9 mouse cellular contexts compared by ENCODE assay signal in the genomic region with DNA sequence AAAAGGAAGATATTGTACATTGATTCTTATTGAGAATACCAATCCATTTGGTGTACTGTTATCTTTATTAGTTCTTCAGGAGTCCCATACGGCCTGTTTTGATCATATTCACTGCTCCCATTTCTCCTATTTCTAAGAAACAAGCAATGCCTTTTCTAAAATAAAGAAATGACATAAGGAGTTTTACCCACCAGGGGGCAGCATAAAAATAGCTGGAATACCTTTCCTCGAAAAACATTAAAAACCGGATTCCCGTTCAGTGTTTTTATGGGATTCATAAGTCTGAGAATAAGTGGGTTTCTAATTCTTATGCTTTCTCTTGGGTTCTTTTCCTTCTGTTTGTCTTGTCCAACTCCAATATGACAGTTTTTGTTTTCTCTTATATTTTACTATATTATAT. TPM values are rescaled to one million over a fixed set of nuclear protein-coding genes. Genes with fewer than 3 reads are reported as not detected.
DNase-seq lines count a peak whose midpoint lies in the region; ATAC-seq and TF ChIP-seq lines count a peak whose summit lies in the region.
"Had no signal": no experiment of that assay in that cellular context is flagged by ENCODE, and none has a peak within 500 bp of the region (broad histone marks: within the 10 kb centered on the region; RNA-seq: fewer than 3 reads in every experiment).

No protein-coding gene starts in this region.

- H3K4me3 ChIP-seq in heart, adult 2 months, result no peak overlapping the region
- no peak overlapping the region for H3K4me3 ChIP-seq in liver, postnatal 0 days (ENCODE audit: low read depth, low read length)
- no peak overlapping the region for H3K4me3 ChIP-seq in ES-E14 (ENCODE audit: insufficient read depth in 1 of 2, low read depth in 1 of 2, low read length in 2 of 2, poor library complexity in 1 of 2, severe bottlenecking in 1 of 2)

- no peak overlapping the region for H3K9ac ChIP-seq in heart, adult 2 months (ENCODE audit: low read depth, low read length)
- no peak overlapping the region for H3K9ac ChIP-seq in liver, postnatal 0 days (replicated peaks)
- no peak overlapping the region for H3K9ac ChIP-seq in ES-E14 (ENCODE audit: insufficient read depth, low read depth, low read length, poor library complexity, severe bottlenecking)

- H3K27ac ChIP-seq in heart, adult 2 months, result no peak overlapping the region
- H3K27ac ChIP-seq in liver, postnatal 0 days (ENCODE audit: low read depth), result no peak overlapping the region
- H3K27ac ChIP-seq in ES-E14 (ENCODE audit: insufficient read depth, low read depth, low read length, poor library complexity, severe bottlenecking), result no peak overlapping the region

- H3K27me3 ChIP-seq in heart, adult 2 months (ENCODE audit: control insufficient read depth, insufficient read depth, low read length), result no peaks in the 10 kb centered on the region
- H3K27me3 ChIP-seq in liver, postnatal 0 days (ENCODE audit: insufficient read depth, low read length), result no peaks in the 10 kb centered on the region

- TF ChIP-seq EP300 in heart, adult 2 months (IDR thresholded peaks at IDR 0.05; ENCODE audit: insufficient read depth, low read depth, low read length), result no peak
- TF ChIP-seq EP300 in liver, postnatal 0 days (IDR thresholded peaks at IDR 0.05; ENCODE audit: low read depth), result no peak

- WGBS in heart, adult 2 months, result 31% methylated on average over 4 of the region's 4 CpGs
- WGBS in liver, postnatal 0 days (ENCODE audit: insufficient replicate concordance), result 60% methylated on average over 4 of the region's 4 CpGs

- in situ Hi-C loops in ES-E14 (cut with MboI; ENCODE audit: low sequenced_read_pairs in 2 of 2, unreplicated experiment in 2 of 2), result no loop called here

- DNase-seq in heart, adult 2 months, result no peak
- DNase-seq in heart, postnatal 36 days, result no peak
- no peak for DNase-seq in liver, postnatal 0 days
- DNase-seq in liver (no peak), ES-E14 (ENCODE audit: low read depth, low spot score) (no peak)
- DNase-seq in hindlimb bud, embryonic 11.5 days (ENCODE audit: extremely low spot score, low read depth, low spot score), result peak; percentile 53
- no peak for DNase-seq in ovary, postnatal 36 days (ENCODE audit: low spot score)
- no peak for DNase-seq in Muller cell, postnatal 12 days (ENCODE audit: inconsistent ontology term)
- DNase-seq: thymus, postnatal 25 days had no signal

- ATAC-seq in liver, postnatal 0 days, result no peak

- no peaks in the 10 kb centered on the region for H3K79me2 ChIP-seq in heart, adult 2 months (replicated peaks; ENCODE audit: control insufficient read depth, insufficient read depth, low read length)

- H3K4me1 ChIP-seq in heart, adult 2 months (ENCODE audit: control insufficient read depth, insufficient read depth, low read length), result no peaks in the 10 kb centered on the region
- H3K4me1 ChIP-seq in liver, postnatal 0 days (ENCODE audit: insufficient read depth), result 0 out of 2 replicates have a peak, but pooled peaks cover 4% of the 10 kb centered on the region
- H3K4me1 ChIP-seq in ES-E14 (ENCODE audit: control insufficient read depth in 2 of 2, insufficient read depth in 2 of 2, low read length in 2 of 2, poor library complexity in 1 of 2), result no peaks in the 10 kb centered on the region

- TF ChIP-seq POLR2A in heart, adult 2 months (IDR thresholded peaks at IDR 0.05; ENCODE audit: insufficient read depth, low read depth, low read length), result no peak

- intact Hi-C loops in heart, adult 2 months (cut with DNase I), result loop anchor here (1.0 to 5.0 kb wide), 2 partner anchors 146 to 486 kb away; no protein-coding TSS in a partner anchor
- intact Hi-C loops in heart, postnatal 36 days (cut with DNase I), result loop anchor here (1.0 to 2.0 kb wide), 2 partner anchors 146 to 478 kb away; no protein-coding TSS in a partner anchor

- no peaks in the 10 kb centered on the region for H3K36me3 ChIP-seq in heart, adult 2 months (ENCODE audit: control insufficient read depth, insufficient read depth, low read length)
- H3K36me3 ChIP-seq in liver, postnatal 0 days (replicated peaks; ENCODE audit: insufficient read depth, low read length), result peaks cover 16% of the 10 kb centered on the region; the same call in 1 of the 2 replicates
- no peaks in the 10 kb centered on the region for H3K36me3 ChIP-seq in ES-E14 (ENCODE audit: control insufficient read depth, insufficient read depth, low read length, poor library complexity, severe bottlenecking)

- TF ChIP-seq CTCF in heart, adult 2 months (IDR thresholded peaks at IDR 0.05), result peak; percentile 81
- TF ChIP-seq CTCF in liver, postnatal 0 days (IDR thresholded peaks at IDR 0.05; ENCODE audit: low read depth), result peak; percentile 55

- no peak overlapping the region for H3K4me2 ChIP-seq in liver, postnatal 0 days (ENCODE audit: low read depth, low read length)

- no peaks in the 10 kb centered on the region for H3K9me3 ChIP-seq in liver, postnatal 0 days (ENCODE audit: low read length)
- no peaks in the 10 kb centered on the region for H3K9me3 ChIP-seq in ES-E14 (ENCODE audit: control insufficient read depth, insufficient read depth, low read depth, low read length)

TF ChIP-seq in ES-E14, 5 proteins besides CTCF, POLR2A, EP300 and RAD21:
- TF ChIP-seq ZNF384 (IDR thresholded peaks at IDR 0.05; ENCODE audit: low read depth, low read length) (no peak), ZC3H11A (IDR thresholded peaks at IDR 0.05; ENCODE audit: borderline replicate concordance, low read depth, low read length) (0 out of 2 replicates have a peak, but pooled peaks have one; percentile 17), HCFC1 (IDR thresholded peaks at IDR 0.05; ENCODE audit: borderline replicate concordance, insufficient read depth, low read length) (no peak), MAFK (IDR thresholded peaks at IDR 0.05; ENCODE audit: insufficient read depth, low read depth, low read length) (no peak), CHD2 (IDR thresholded peaks at IDR 0.05; ENCODE audit: low read depth, low read length) (no peak)
TF ChIP-seq in ES-E14: peak in this region for 1.

RNA-seq across cellular contexts. Expression of gene Cacybp, which starts 18.3 kb away (rescaled TPM):
- total RNA-seq in heart, adult 2 months (2021), result 10 to 100 TPM; 70.5 to 74.2 TPM
- 6.5 and 13.7 TPM in 2 replicates for polyA plus RNA-seq in heart, adult 2 months (2012; rRNA removed)
- total RNA-seq in heart, postnatal 36 days (2021), result 10 to 100 TPM; 62.9 to 70.7 TPM
- 66.0 and 75.2 TPM in 2 replicates for polyA plus RNA-seq in liver, postnatal 0 days (2015; fragmentation: Nextera tagmentation; extraction: Ambion mirVana)
- total RNA-seq in ES-E14 (2012; rRNA removed), result 161 and 184 TPM in 2 replicates

RNA-seq across cellular contexts. Expression of gene Mrps14, which starts 36.0 kb away (rescaled TPM):
- 100 to 1,000 TPM in 1 of 2 experiments, 10 to 100 TPM in 1; 94.6 to 102 TPM for total RNA-seq in heart, adult 2 months (2021)
- 46.2 and 60.7 TPM in 2 replicates for polyA plus RNA-seq in heart, adult 2 months (2012; rRNA removed)
- 100 to 1,000 TPM in 1 of 2 experiments, 10 to 100 TPM in 1; 95.8 to 110 TPM for total RNA-seq in heart, postnatal 36 days (2021)
- polyA plus RNA-seq in liver, postnatal 0 days (2015; fragmentation: Nextera tagmentation; extraction: Ambion mirVana), result 160 and 167 TPM in 2 replicates
- total RNA-seq in ES-E14 (2012; rRNA removed), result 70.3 and 71.6 TPM in 2 replicates
